Mouse (Mus musculus) T-cell, adult 66 days (primary cell): ENCODE data around the gene Fam89b. TPM values are rescaled to one million over a fixed set of nuclear protein-coding genes. Genes with fewer than 3 reads are reported as not detected.

Experiments
- total RNA-seq, 2 experiments: library from RNA; stranded (reverse); gene quantifications; 3 replicates in 1 of 2; 4 replicates in 1 of 2; pipeline ENCODE4 v1.2.4; 2023

Gene Fam89b
- 10 to 100 TPM; 33.5 to 40.3 TPM for total RNA-seq

GRCm38 (mm10) chr19:5729444-5729815, at the start of gene Fam89b:
Fam89b (minus strand) TSS chr19:5729653.

DNA sequence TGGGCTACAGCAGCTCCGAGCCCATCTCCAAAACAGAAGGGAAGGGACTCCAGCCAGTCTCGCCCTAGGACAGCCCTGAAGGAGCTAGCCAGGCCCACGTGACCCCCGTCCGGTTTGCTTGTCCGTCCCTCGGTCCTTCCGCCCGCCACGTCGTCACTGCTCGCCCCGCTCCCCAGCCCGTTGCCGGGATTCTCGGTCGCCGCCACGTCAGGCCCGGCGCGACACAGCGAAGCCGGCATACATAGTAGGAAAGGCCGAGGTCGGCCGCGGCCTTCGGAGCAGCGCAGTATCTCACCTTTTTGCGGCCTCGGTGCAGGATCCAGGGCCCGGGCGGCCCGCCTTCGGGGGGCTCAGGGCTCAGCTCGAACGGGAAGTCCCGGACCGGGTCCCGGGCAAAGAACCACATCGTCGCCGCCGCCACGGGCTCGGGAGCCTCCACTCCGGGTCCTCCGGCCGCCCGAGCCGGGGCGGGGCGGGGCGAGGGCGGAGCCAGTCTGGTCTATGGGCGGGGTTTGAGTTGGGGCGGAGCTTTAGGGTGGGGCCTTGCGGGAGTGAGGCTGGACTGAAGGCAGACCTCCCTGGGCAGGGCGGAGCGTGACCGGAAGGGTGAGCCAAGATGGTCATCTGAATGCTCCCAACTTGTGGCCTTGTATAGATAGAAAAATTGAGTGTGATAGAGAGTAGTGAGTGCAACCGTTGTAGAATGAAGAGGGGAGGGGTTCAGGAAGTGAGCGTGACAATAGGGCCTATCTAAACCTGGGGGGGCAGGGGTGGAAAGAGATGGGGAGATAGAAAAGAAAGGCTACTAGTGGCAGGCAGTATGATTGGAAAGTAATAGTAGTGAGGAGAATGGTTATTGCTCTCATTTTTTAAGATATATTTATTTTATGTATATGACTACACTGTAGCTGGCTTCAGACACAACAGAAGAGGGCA, 41.7 kb upstream of the Fam89b start, which contains the start of gene Scyl1:
Scyl1 (minus strand) TSS at position 495 of the 936 bp plus-strand sequence.

GRCm38 (mm10) chr19:5740320-5741317, 11.2 kb upstream of the Fam89b start, which contains the start of gene Ltbp3:
Ltbp3 (plus strand) TSS chr19:5740904.

DNA sequence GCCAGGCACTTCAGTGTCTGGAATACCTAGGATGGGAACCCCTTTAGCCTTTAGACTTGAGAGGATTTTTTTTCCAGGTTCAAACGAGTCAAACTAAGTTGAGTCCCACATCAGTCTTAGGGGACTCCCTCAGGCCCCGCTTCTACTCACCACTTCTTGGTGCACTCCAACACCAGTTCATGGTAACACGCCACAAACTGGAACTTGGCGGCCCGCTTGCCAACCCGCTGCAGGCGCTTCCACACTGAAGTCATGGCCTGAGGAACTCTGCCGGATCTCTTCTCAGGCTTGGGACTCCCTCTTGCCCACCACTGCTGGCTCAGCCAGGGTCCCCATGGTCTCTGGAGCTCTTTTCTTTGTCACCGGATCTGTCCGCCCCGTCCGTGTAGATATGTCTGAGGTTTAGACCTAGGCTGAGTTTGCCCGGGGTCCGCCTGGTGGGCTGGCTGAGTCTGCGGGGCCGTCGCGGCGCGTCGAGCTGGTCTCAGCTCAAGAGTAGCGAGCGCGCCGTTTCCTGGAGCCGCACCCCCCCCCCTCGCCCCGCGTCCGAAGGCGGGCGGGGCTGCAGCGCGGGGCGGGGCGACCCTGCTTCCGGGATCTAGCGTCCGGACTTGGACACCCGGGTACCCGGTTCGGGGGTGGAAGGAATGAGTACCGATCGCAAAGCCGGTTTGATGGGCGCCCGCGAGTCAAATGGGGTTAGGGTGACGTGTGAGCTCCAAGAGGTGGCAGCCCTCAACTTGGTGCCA, 3.5 kb downstream of the Fam89b start, which contains the start of gene Ehbp1l1:
Ehbp1l1 (minus strand) TSS at position 551 of the 749 bp plus-strand sequence.

GRCm38 (mm10) chr19:5704163-5704800, 25.2 kb downstream of the Fam89b start, which contains the start of gene Kcnk7:
Kcnk7 (plus strand) TSS chr19:5704367.

DNA sequence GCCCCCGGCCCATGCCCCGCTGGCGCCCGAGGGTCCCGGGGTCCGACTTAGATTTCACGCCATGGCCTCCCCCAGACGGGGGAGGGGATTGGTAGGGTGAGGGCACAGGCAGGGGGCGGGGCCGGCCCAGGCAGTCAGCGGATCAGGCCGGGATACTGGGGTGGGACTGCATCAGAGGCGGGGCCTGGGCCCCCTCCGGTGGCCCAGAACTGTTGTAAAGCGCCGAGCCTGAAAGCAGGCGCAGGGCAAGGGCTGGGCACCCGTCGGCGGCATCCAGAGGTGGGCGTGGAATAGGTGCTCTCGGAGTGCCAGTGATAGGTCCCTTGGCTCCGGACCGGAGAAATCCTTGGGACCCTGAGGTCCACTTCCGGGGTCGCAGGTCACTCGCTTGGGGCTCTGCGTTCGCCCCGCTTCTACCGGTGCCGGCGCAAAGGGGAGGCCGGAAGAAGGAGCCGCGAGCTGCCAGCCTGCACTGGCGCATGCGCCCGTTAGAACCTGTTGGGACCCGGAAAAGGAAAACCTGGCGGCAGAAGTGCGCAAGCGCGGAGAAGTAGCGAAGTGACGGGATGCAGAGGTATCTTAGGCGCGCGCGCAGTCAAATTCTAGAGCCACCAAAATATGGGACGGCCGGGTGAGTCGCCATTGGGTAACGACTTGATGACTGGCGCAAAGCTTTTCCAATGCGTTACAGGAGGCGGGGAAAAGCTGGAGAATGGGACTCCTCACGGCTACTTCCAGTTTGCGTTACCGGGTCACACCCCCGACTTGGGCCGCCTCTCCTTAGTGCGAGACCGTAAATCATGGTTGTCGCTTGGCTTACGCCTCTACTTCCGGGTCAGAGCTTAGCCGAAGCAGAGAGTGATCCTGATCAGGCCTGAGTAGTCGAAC, 41.0 kb downstream of the Fam89b start, which contains the start of the genes Map3k11 and Pcnx3:
Map3k11 (plus strand) TSS at position 543 of the 888 bp plus-strand sequence.
Pcnx3 (minus strand) TSS at position 709 of the 888 bp plus-strand sequence.

Other genes with a start within 250 kb of the Fam89b start
- gene Mus81, start 241.3 kb downstream of the Fam89b start, total RNA-seq: 10 to 100 TPM; 46.1 to 52.7 TPM
- gene Cfl1, start 239.2 kb downstream of the Fam89b start, total RNA-seq: 1,000 to 10,000 TPM; 1,462 to 1,487 TPM
- gene 1700020D05Rik, start 225.9 kb downstream of the Fam89b start, total RNA-seq: 1 to 10 TPM; 2.1 to 2.6 TPM
- gene Snx32, start 219.1 kb downstream of the Fam89b start, total RNA-seq: 10 to 100 TPM in 1 of 2 experiments, 1 to 10 TPM in 1; 9.2 to 10.5 TPM
- not detected for gene Ovol1, start 169.0 kb downstream of the Fam89b start, total RNA-seq
- gene Ap5b1, start 161.6 kb downstream of the Fam89b start, total RNA-seq: 10 to 100 TPM; 25.5 to 26.2 TPM
- gene Rnaseh2c, start 127.8 kb downstream of the Fam89b start, total RNA-seq: 100 to 1,000 TPM; 113 TPM
- gene Kat5, start 119.4 kb downstream of the Fam89b start, total RNA-seq: 100 to 1,000 TPM; 120 to 134 TPM
- gene Rela, start 92.2 kb downstream of the Fam89b start, total RNA-seq: 100 to 1,000 TPM; 129 to 143 TPM
- 100 to 1,000 TPM; 205 to 236 TPM for gene Sipa1, start 65.9 kb downstream of the Fam89b start, total RNA-seq
- gene Map3k11, start 40.9 kb downstream of the Fam89b start, total RNA-seq: 10 to 100 TPM; 47.9 to 54.0 TPM
- gene Pcnx3, start 40.7 kb downstream of the Fam89b start, total RNA-seq: 100 to 1,000 TPM; 154 to 180 TPM
- 1 to 10 TPM; 1.1 to 1.3 TPM for gene Kcnk7, start 25.3 kb downstream of the Fam89b start, total RNA-seq
- 10 to 100 TPM; 33.2 to 33.4 TPM for gene Ehbp1l1, start 3.3 kb downstream of the Fam89b start, total RNA-seq
- gene Ltbp3, start 11.3 kb upstream of the Fam89b start, total RNA-seq: not detected
- gene Scyl1, start 41.8 kb upstream of the Fam89b start, total RNA-seq: 10 to 100 TPM; 77.1 to 92.3 TPM
- 100 to 1,000 TPM; 177 to 193 TPM for gene Frmd8, start 145.6 kb upstream of the Fam89b start, total RNA-seq
- gene Slc25a45, start 148.2 kb upstream of the Fam89b start, total RNA-seq: 10 to 100 TPM; 22.3 to 23.2 TPM
- gene Tigd3, start 164.5 kb upstream of the Fam89b start, total RNA-seq: 1 to 10 TPM; 4.9 to 6.1 TPM
- 100 to 1,000 TPM; 147 to 183 TPM for gene Dpf2, start 183.4 kb upstream of the Fam89b start, total RNA-seq
- gene Cdc42ep2, start 195.2 kb upstream of the Fam89b start, total RNA-seq: under 1 TPM in 1 of 2 experiments, not detected in 1; 0.52 TPM
- gene Pola2, start 234.5 kb upstream of the Fam89b start, total RNA-seq: 10 to 100 TPM; 66.1 to 74.2 TPM